Mouse (Mus musculus) limb, embryonic 14.5 days (tissue): ENCODE results near the gene Draxin. TPM values are rescaled to one million over a fixed set of nuclear protein-coding genes. Genes with fewer than 3 reads are reported as not detected.

Experiments
- ATAC-seq: fragments of 200-750 bp; cut with Nextera tagmentation; 2 replicates; pipeline ENCODE4 v1.8.0; 2017; ENCODE audit warnings: low read depth, moderate number of reproducible peaks, moderate TSS enrichment; ENCODE audit not compliant: low FRiP score
- DNase-seq: peaks from one replicate; pipeline ENCODE4 v3.0.0-alpha.2; 2015; ENCODE audit warnings: low spot score
- H3K27ac ChIP-seq: fragments of 300-500 bp; sonication (generic); replicated peaks from 2 replicates; pipeline ENCODE4 v1.5.1; 2014; ENCODE audit warnings: low read depth, mild to moderate bottlenecking, low read length, moderate library complexity, mixed read lengths
- H3K27me3 ChIP-seq: fragments of 300-500 bp; sonication (generic); 2 replicates; pipeline ENCODE4 v1.6.1; 2014; ENCODE audit warnings: low read length, mixed read lengths; ENCODE audit not compliant: control insufficient read depth, insufficient read depth
- H3K36me3 ChIP-seq: fragments of 300-500 bp; sonication (generic); 2 replicates; pipeline ENCODE4 v1.6.1; 2014; ENCODE audit warnings: mild to moderate bottlenecking, low read length, moderate library complexity, mixed read lengths; ENCODE audit not compliant: control insufficient read depth, insufficient read depth
- H3K4me1 ChIP-seq: fragments of 300-500 bp; sonication (generic); 2 replicates; pipeline ENCODE4 v1.6.1; 2014; ENCODE audit warnings: antibody characterized with exemption, low read length, mixed read lengths; ENCODE audit not compliant: control insufficient read depth, insufficient read depth
- H3K4me2 ChIP-seq: fragments of 300-500 bp; sonication (generic); replicated peaks from 2 replicates; pipeline ENCODE4 v1.6.1; 2014; ENCODE audit warnings: low read depth, mild to moderate bottlenecking, low read length, moderate library complexity; ENCODE audit not compliant: severe bottlenecking
- H3K4me3 ChIP-seq: fragments of 300-500 bp; sonication (generic); replicated peaks from 2 replicates; pipeline ENCODE4 v1.5.1; 2014; ENCODE audit warnings: low read length
- H3K9ac ChIP-seq: fragments of 300-500 bp; sonication (generic); 2 replicates; pipeline ENCODE4 v1.6.1; 2014; ENCODE audit warnings: mild to moderate bottlenecking, low read depth, low read length, moderate library complexity; ENCODE audit not compliant: severe bottlenecking
- H3K9me3 ChIP-seq: fragments of 300-500 bp; sonication (generic); 2 replicates; pipeline ENCODE4 v1.6.1; 2016; ENCODE audit warnings: low read length; ENCODE audit not compliant: control insufficient read depth
- POLR2A ChIP-seq: fragments of 200-500 bp; IDR thresholded peaks from 2 replicates; pipeline ENCODE4 v1.8.0; 2012; ENCODE audit warnings: inconsistent platforms, mild to moderate bottlenecking, moderate library complexity, borderline replicate concordance; ENCODE audit not compliant: insufficient read depth, insufficient read length; ENCODE audit errors: extremely low read depth
- WGBS: fragments of 180-500 bp; shearing (Covaris S2); extraction: QIAGEN DNeasy Blood & Tissue Kit; methylation state at CpG from one replicate; pipeline ENCODE4 v1.1.7; 2014; 5-methylcytosine and 5-hydroxymethylcytosine counted together
- polyA plus RNA-seq, 2 experiments: library from polyadenylated mRNA; depleted of rRNA in 1 of 2; stranded (reverse) in 1 of 2; unstranded in 1 of 2; fragments of >200 nt; fragmentation: Nextera tagmentation in 1 of 2; extraction: Ambion mirVana in 1 of 2; gene quantifications; 2 replicates each; pipeline versions ENCODE4 v1.2.1 to v1.2.3; 2012 to 2014

The Draxin gene
- polyA plus RNA-seq, 2 experiments, result 0.45 to 1.5 TPM

- H3K9ac ChIP-seq, result no peak overlapping the region
- no peak for DNase-seq
- no peak for ATAC-seq
- no peaks in the 10 kb centered on the region for H3K36me3 ChIP-seq
- WGBS, result 6% methylated on average over 14 of the region's 17 CpGs
- H3K4me1 ChIP-seq, result 0 out of 2 replicates have a peak, but pooled peaks cover 10% of the 10 kb centered on the region
- TF ChIP-seq POLR2A, result no peak
- no peaks in the 10 kb centered on the region for H3K9me3 ChIP-seq
- H3K27ac ChIP-seq, result no peak overlapping the region
- H3K27me3 ChIP-seq, result peaks cover 75% of the 10 kb centered on the region
- no peak overlapping the region for H3K4me2 ChIP-seq
- no peak overlapping the region for H3K4me3 ChIP-seq
Observed at GRCm38 (mm10) chr4:148165551-148165950, 35.1 kb upstream of the Draxin start.

GRCm38 (mm10) chr4:148164461-148164860, 34.0 kb upstream of the Draxin start:
- Histone ChIP-seq H3K27me3 (peaks cover 64% of the 10 kb centered on the region), H3K36me3 (no peaks in the 10 kb centered on the region), H3K9me3 (no peaks in the 10 kb centered on the region), H3K27ac (no peak overlapping the region), H3K4me3 (peak overlapping the region; percentile 33), H3K4me1 (0 out of 2 replicates have a peak, but pooled peaks cover 11% of the 10 kb centered on the region), H3K9ac (no peak overlapping the region), H3K4me2 (peak overlapping the region; percentile 56; the same call in 1 of the 2 replicates)
- TF ChIP-seq POLR2A, result no peak
- 2% methylated on average over 16 of the region's 16 CpGs for WGBS
- DNase-seq (no peak), ATAC-seq (no peak)

- ATAC-seq, result no peak
- no peak for TF ChIP-seq POLR2A
- DNase-seq, result peak; percentile 55
- Histone ChIP-seq H3K4me3 (peak overlapping the region; percentile 33), H3K27me3 (peaks cover 63% of the 10 kb centered on the region), H3K4me1 (peaks cover 16% of the 10 kb centered on the region), H3K9me3 (no peaks in the 10 kb centered on the region), H3K4me2 (peak overlapping the region; percentile 56), H3K9ac (peak overlapping the region; percentile 25; the same call in 1 of the 2 replicates), H3K27ac (no peak overlapping the region), H3K36me3 (no peaks in the 10 kb centered on the region)
- WGBS, result under 1% methylated on average over 16 of the region's 29 CpGs
Observed at GRCm38 (mm10) chr4:148164002-148164439, 33.5 kb upstream of the Draxin start.

- Histone ChIP-seq H3K9ac (peak within 1 kb of the TSS; percentile 67), H3K27ac (no peak within 1 kb of the TSS; the same call in 1 of the 2 replicates), H3K27me3 (peaks cover 49% of the 10 kb centered on the region), H3K4me2 (peak within 1 kb of the TSS; percentile 99), H3K4me1 (peaks cover 18% of the 10 kb centered on the region), H3K9me3 (no peaks in the 10 kb centered on the region), H3K4me3 (peak within 1 kb of the TSS; percentile 67), H3K36me3 (0 out of 2 replicates have a peak, but pooled peaks cover 13% of the 10 kb centered on the region)
- no peak for TF ChIP-seq POLR2A
- WGBS, result 2% methylated on average over 24 of the region's 43 CpGs
- ATAC-seq, result peak; percentile 71
- no peak for DNase-seq
Observed at GRCm38 (mm10) chr4:148160436-148161390, 30.2 kb upstream of the Draxin start, which contains the start of the genes Fbxo44 and Fbxo2. TSS of gene Fbxo44 (minus strand) at chr4:148160482. TSS of gene Fbxo2 (plus strand) at chr4:148160621.
